Mouse (Mus musculus): ENCODE data around the gene Amigo2. TPM values are rescaled to one million over a fixed set of nuclear protein-coding genes. Genes with fewer than 3 reads are reported as not detected.

Gene Amigo2
- total RNA-seq (2021), result 1 to 10 TPM in 1 of 2 experiments, under 1 TPM in 1; 0.97 to 1.8 TPM
- long read RNA-seq, experiment 1, partial matches to known transcripts, result 0 of 3 reads
- long read RNA-seq, experiment 1, other reads (novel, unspliced or antisense), result 1 of 3 reads
- long read RNA-seq, experiment 2, result 0 reads

- DNase-seq, result peak; percentile 36 to 50
- intact Hi-C loops (cut with DNase I), result no loop called here
These were observed at the start of gene Amigo2, which contains the start of gene Pced1b for GRCm38 (mm10) chr15:97246911-97247790. TSS of gene Amigo2 (minus strand) at chr15:97247287. TSS of gene Pced1b (plus strand) at chr15:97247107.

- intact Hi-C loops (cut with DNase I), result no loop called here
- DNase-seq, result peak; percentile 29 to 33
These were observed 44.4 kb upstream of the Amigo2 start for GRCm38 (mm10) chr15:97291291-97292050.

DNA sequence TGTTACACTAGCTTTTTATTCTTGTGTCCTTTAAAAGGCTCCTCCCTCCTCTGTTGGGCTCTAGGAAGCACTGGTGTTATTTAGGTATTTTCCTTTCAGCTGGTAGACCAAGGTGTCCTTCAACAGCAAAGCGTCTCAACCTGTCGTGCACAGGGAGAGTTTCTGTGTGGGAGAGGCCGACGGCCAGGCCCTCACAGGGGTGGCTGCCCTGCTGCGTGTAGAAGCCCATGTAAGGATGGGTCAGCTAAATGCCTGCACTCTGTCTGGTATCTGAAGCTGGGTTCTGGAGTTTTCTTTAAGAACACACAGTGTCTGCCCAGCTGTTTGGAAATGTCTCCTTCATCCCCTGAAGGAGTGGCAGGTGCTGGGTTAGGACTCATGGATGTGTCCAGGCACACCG is 43.3 kb upstream of the Amigo2 start:
- intact Hi-C loops (cut with DNase I), result no loop called here
- DNase-seq, result no peak

DNA sequence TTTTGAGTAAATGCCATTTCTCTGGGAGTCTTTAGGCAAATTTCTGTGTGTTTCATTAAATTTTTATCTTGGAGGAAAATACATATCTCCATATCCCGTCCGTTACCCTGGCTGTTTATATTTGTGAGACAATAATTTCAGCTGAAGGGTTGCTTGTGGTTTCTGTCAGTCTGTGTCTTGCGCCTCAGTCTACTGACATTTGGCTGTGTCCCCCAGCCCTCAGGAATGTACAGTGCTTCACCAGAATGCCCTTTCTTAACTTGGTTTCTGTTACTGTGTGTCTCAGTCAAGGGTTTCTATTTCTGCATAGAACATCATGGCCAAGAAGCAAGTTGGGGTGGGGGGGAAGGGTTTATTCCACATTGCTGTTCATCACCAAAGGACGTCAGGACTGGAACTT is 42.1 kb upstream of the Amigo2 start:
- no peak for DNase-seq
- intact Hi-C loops (cut with DNase I), result no loop called here

DNA sequence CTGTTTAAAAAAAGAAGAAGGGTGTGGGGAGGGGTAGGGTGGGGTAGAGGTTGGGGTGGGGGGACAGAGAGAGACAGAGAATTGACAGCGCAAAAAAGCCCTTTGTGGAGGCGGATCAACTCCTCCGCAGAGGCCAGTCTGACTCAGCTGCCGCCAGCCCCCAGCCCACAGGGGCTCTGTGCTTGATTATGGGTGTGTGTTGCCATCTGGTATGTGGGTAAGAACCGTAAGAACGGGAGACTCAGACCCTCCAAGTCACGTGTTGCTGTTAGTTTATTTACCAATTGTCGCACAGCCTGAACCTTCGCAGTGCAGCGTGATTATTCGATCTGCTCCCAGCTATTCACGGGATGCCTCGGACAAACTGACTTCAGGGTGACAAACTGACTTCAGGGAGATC is 41.6 kb upstream of the Amigo2 start:
- DNase-seq, result no peak
- intact Hi-C loops (cut with DNase I), result no loop called here

DNA sequence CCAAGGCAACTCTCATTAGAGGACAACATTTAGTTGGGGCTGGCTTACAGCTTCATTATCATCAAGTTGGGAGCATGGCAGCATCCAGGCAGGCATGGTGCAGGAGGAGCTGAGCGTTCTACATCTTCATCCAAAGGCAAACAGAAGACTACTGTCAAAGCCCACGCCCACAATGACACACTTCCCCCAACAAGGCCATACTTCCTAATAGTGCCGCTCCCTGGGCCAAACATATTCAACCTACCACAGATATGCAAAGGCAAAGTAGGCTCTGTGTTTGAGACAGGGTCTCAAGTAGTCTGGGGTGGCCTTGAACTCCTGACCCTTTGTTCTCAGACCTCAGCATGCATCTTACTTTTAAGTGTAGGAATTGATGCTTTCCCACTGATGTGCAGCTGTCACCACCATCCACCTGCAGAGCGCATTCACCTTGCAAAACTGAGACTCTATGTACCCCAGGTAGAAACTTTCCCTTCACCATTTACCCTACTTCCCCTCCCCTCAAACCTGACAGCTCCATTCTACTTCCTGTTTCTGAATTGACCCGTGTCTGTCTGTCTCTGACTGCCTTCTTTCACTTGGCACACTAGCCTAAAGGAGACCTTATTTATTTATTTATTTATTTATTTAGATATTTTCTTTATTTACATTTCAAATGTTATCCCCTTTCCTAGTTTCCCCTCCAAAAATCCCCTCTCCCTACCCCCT is 40.5 kb upstream of the Amigo2 start:
- no peak for DNase-seq
- intact Hi-C loops (cut with DNase I), result no loop called here

DNA sequence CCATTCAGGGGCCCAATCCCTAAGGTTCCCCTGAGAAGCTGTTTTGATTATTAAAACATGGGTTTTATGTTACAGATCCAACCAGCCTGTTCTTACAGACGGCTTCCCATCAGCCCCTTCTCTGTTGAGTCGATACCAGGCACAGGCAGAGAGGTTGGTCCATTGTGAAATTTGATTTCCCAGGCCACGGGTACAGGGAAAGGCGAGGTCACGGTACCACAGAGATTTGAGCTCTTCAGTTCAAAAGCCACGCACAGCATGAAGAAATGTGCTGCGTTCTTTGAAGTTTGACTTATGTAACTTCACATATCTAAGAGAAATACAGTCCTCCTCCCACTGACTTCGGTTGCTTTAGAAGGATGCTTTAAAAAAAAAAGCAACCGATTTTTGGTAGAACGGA is 39.6 kb upstream of the Amigo2 start:
- no peak for DNase-seq
- intact Hi-C loops (cut with DNase I), result no loop called here

DNA sequence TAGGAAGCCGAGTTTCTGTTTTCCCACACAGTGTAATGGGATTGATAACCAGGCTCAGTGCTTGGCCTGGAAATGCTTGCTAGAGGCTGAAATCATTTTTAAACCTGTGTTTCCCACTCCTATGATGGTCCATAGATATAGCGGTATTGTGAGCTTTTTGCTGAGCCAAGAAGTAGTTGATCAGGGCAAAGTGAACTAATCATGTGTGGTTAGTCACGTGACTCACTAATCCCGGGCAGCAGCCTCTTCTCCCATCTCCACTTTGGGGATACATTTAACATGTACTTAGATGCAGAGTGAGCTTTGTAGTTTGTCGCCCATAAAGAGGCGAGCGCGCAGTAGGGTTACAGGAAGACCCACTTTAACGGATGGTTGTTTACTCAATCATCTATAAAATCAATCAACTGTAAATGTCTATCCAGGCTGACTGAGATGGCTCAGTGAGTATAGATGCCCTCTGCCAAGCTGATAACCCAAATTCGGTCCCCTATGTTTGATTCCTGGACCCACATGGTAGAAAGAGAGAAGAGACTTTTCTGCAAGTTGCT is 38.7 kb upstream of the Amigo2 start:
- intact Hi-C loops (cut with DNase I), result no loop called here
- no peak for DNase-seq

- intact Hi-C loops (cut with DNase I), result no loop called here
- no peak for DNase-seq
These were observed 37.1 kb upstream of the Amigo2 start for GRCm38 (mm10) chr15:97284201-97284600.

DNA sequence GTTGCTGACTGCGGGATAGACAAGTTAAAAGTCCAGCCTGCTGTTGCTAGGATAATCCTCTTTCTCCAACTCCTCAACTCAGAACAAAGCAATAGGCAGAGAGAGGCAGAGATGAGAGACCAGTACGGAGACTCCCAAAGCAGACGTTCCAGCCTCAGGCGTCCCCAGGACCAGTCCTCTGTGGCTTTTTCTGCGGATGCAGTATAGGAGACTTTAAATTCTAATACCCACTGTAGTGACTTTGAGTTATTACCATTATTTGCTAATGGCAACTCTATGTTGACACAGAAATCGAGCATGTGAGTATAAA is 35.4 kb upstream of the Amigo2 start:
- intact Hi-C loops (cut with DNase I), result no loop called here
- no peak for DNase-seq

GRCm38 (mm10) chr15:97281712-97282571 is 34.9 kb upstream of the Amigo2 start:
- no peak for DNase-seq
- intact Hi-C loops (cut with DNase I), result no loop called here

DNA sequence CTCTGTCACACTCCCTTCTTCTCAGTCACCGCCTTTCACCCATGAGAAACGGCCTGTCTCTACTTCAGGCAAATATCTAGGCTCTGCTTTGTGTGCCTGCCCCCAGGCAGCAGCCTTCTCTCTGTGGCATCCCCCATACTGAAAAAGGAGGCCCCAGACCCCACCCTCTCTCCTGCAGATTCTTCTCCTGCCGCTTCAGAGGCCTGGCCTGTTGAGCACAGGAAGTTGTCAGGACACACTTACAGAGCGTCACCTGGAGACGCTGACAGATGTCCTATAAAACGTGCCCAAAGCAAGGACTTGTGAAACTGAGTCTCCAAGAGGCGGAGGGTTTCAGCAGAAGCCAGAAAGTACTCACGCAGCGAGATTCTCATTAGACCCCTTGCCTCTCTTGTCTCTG is 33.7 kb upstream of the Amigo2 start:
- DNase-seq, result no peak
- intact Hi-C loops (cut with DNase I), result no loop called here

GRCm38 (mm10) chr15:97280131-97280530 is 33.0 kb upstream of the Amigo2 start:
- intact Hi-C loops (cut with DNase I), result no loop called here
- no peak for DNase-seq

- no peak for DNase-seq
- intact Hi-C loops (cut with DNase I), result no loop called here
These were observed 31.4 kb upstream of the Amigo2 start for GRCm38 (mm10) chr15:97278340-97278948.

- intact Hi-C loops (cut with DNase I), result no loop called here
- DNase-seq, result no peak
These were observed 30.2 kb upstream of the Amigo2 start for GRCm38 (mm10) chr15:97277328-97277727.

DNA sequence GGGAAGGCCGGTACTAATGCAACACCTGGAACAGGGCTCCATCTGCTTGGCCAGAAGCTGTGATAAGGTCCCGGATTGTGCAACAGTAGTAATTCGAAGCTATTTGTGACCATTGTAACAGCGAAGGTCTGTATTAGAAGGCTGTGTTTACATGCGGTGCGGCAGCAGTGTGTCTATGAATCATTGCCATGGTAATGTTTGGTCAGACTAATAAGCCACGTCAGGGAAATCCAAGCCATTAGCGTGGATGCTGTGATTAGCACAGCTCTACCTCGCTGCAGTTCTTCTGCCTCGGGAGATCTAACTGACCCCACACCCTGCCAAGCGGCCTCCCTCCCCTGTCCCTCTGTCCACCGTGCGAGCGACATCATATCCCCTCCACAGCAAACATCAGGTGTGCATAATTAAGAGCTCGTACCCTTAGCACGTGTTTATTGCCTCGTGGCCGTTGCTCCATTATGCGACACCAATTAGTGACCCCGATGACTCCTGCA is 29.6 kb upstream of the Amigo2 start:
- DNase-seq, result no peak
- intact Hi-C loops (cut with DNase I), result no loop called here

DNA sequence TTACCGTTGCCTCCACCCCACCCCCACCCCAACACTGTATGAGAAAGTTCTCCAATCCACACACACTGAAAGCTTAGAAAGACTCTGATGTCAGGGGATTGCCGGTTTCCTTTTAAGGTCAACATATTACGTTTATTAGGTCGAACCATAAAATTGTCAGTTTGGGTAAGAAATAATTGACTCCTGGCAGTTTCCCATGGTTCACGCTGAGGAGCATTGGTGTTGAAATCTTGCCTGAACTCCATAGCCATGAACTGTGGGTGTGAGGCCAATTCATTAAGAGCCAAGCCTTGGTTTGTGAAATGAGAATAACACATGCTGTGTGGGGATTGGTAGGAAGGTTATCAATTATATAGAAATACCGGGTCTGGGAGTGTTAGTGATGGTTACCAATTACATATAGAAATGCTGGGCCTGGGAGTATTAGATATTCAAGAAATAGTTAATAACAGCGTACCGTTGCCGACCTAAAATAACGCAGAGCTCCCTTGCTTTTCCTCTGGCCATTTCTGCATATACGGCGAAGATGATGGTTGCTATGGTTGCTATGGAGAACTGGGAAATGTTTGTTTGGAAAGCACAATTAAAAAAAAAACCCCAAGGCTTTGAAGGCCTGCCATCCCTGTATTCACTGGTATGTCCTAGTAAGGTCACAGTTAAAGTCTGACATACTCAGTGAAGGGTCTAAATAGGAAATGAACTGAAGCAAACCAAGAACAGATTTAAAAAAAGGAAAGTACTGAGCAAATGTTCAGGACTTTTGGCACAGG is 28.7 kb upstream of the Amigo2 start:
- intact Hi-C loops (cut with DNase I), result no loop called here
- DNase-seq, result no peak

DNA sequence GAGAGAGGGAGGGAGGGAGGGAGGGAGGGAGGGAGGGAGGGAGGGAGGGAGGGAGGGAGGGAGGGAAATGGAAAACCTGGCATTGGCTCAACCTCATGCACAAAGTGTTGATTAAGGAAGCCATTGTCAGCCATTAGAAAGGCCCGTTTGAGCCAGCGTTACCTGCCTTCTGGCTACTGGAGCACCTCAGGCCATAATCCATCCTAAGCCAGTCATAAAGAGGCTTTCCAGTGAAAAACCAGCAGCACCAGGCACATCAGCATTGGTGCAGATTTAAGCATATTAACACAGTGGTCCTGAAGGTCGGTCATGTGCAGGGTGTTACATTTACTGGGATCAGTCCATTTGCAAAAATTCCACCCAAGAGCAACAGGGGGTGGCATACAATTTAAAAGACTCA is 25.7 kb upstream of the Amigo2 start:
- intact Hi-C loops (cut with DNase I), result no loop called here
- DNase-seq, result no peak

All from gastrocnemius, postnatal 36 days (tissue).